Mouse (Mus musculus) cerebellum, adult 2 months (tissue): ENCODE data around the gene Agfg1.

Experiments used
- CTCF ChIP-seq: fragments of 200-500 bp; IDR thresholded peaks from 2 replicates; pipeline ENCODE4 v1.5.1; 2011; ENCODE audit warnings: low read depth, mild to moderate bottlenecking, control low read depth, low read length, moderate library complexity, borderline replicate concordance; ENCODE audit not compliant: insufficient read depth
- POLR2A ChIP-seq: fragments of 200-500 bp; IDR thresholded peaks from 2 replicates; pipeline ENCODE4 v1.6.1; 2011; ENCODE audit warnings: low read length, control low read depth, borderline replicate concordance; ENCODE audit not compliant: insufficient read depth

DNA sequence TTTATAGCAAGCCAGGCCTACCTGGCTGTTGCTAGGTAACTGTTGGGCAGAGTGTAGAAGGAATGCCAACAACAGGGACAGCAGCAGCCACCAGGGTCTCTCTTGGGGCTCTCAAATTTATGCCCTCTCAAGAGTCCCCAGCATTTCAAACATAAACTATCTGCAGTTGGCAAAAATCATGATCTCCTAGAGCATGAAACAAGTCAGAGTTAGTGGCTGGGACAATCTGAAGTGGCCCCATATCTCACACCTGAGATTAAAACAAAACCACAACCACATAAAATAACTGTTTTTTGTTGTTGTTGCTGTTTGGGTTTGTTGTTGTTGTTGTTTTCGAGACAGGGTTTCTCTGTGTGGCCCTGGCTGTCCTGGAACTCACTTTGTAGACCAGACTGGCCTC is 8.5 kb upstream of the Agfg1 start:
- no peak for TF ChIP-seq CTCF
- TF ChIP-seq POLR2A = no peak
